Mouse (Mus musculus): ENCODE results near the gene D130040H23Rik. TPM values are rescaled to one million over a fixed set of nuclear protein-coding genes. Genes with fewer than 3 reads are reported as not detected.
"Not testable (repeated sequence)": the region's sequence is repeated elsewhere in the genome, so short reads cannot be mapped to it uniquely, and the experiment has no call there.

The D130040H23Rik gene
- 5.2 and 6.3 TPM in 2 replicates for polyA plus RNA-seq (2015; fragmentation: Nextera tagmentation; extraction: Ambion mirVana)

DNA sequence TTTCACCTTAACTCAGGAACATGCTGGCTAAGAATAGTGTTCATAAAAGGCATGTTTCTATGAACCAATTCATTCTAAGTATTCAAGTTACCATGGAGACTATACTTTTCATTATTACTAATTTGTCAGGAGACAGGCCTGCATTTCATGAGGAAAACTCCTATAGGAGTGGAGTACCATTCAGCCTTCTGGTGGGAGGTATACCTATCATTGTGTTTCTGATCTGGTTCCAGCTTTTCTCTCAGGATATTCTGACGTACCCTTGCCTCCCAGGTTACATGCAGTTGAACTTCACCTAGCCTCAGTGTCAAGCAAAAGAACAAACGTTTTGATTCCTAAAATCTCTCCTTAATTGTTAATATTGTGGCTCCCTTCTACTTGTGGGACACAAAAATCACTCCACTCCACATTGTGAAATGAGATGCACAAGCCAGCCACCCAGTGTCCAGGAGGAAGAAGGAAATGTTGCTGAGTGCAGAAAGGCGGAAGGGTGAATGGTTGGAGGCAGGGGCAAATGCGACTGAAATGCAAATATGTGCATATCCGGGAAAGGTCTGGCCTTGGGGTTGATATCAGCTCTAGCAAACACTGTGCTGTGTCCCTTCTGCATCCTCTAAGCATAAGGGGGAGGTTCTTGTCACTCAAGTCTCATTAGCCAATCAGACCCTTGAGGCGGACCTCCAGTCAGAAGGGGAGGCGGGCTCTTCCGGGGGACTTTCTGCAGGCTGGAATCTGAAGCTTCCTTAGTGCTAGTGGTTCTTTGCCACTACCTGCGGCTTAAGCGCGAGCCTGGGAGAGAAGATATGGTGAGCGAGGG, at the start of gene D130040H23Rik:
Gene D130040H23Rik, plus strand, starts transcription at position 695 of the 817 bp plus-strand sequence.
- Histone ChIP-seq H3K9ac (ENCODE audit: low read length) (peak within 1 kb of the TSS; percentile 79), H3K27me3 (ENCODE audit: control insufficient read depth, insufficient read depth, low read depth, low read length) (no peaks in the 10 kb centered on the region), H3K4me2 (ENCODE audit: low read depth, low read length) (peak within 1 kb of the TSS; percentile 52), H3K9me3 (ENCODE audit: control insufficient read depth, low read length) (no peaks in the 10 kb centered on the region), H3K4me3 (ENCODE audit: low read length) (peak within 1 kb of the TSS; percentile 63), H3K4me1 (replicated peaks; ENCODE audit: control insufficient read depth, insufficient read depth, low read length) (no peaks in the 10 kb centered on the region; the same call in 1 of the 2 replicates), H3K36me3 (ENCODE audit: control insufficient read depth, insufficient read depth, low read length) (no peaks in the 10 kb centered on the region), H3K27ac (ENCODE audit: low read length) (no peak within 1 kb of the TSS; the same call in 1 of the 2 replicates)
- ATAC-seq (ENCODE audit: low read depth): peak; percentile 100
- 6% methylated on average over 12 of the region's 12 CpGs for WGBS

- ATAC-seq (ENCODE audit: low read depth): no peak
- 36% methylated on average over 2 of the region's 2 CpGs for WGBS
- no peaks in the 10 kb centered on the region for H3K9me3 ChIP-seq (ENCODE audit: control insufficient read depth, low read length)
These were observed 28.3 kb upstream of the D130040H23Rik start for GRCm38 (mm10) chr8:69242541-69242940.

DNA sequence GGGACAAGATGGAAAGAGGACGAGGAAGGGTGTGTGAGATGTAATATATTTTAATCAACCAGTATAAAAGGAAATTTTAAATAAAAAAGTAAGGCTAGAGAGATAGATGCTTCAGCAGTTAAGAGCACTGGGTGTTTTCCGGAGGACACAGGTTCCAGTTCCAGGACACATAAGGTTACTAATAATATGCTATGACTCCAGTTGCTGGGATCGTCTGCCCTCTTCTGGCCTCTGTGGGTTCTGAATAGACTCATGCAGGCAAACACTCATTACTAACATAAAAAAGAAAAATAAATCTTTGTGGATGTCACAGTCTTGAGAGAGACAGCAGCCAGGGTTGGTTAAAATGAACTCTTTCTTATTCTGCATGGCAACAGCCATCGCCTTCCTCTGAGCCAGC, 2.4 kb upstream of the D130040H23Rik start:
- no peak for ATAC-seq (ENCODE audit: low read depth)
- no peaks in the 10 kb centered on the region; the same call in 1 of the 2 replicates for H3K4me1 ChIP-seq (replicated peaks; ENCODE audit: control insufficient read depth, insufficient read depth, low read length)
- H3K9me3 ChIP-seq (ENCODE audit: control insufficient read depth, low read length): no peaks in the 10 kb centered on the region
- H3K36me3 ChIP-seq (ENCODE audit: control insufficient read depth, insufficient read depth, low read length): no peaks in the 10 kb centered on the region
- WGBS: 59% methylated on average over 4 of the region's 4 CpGs
- no peak overlapping the region for H3K4me2 ChIP-seq (ENCODE audit: low read depth, low read length)
- H3K27me3 ChIP-seq (ENCODE audit: control insufficient read depth, insufficient read depth, low read depth, low read length): no peaks in the 10 kb centered on the region
- no peak overlapping the region for H3K27ac ChIP-seq (ENCODE audit: low read length)
- H3K4me3 ChIP-seq (ENCODE audit: low read length): no peak overlapping the region
- H3K9ac ChIP-seq (ENCODE audit: low read length): no peak overlapping the region

More at GRCm38 (mm10) chr8:69242541-69242940, 28.3 kb upstream of the D130040H23Rik start:
- Histone ChIP-seq H3K4me2 (ENCODE audit: low read depth, low read length) (no peak overlapping the region), H3K4me3 (ENCODE audit: low read length) (no peak overlapping the region), H3K36me3 (ENCODE audit: control insufficient read depth, insufficient read depth, low read length) (no peaks in the 10 kb centered on the region), H3K4me1 (replicated peaks; ENCODE audit: control insufficient read depth, insufficient read depth, low read length) (no peaks in the 10 kb centered on the region), H3K27ac (ENCODE audit: low read length) (no peak overlapping the region), H3K27me3 (ENCODE audit: control insufficient read depth, insufficient read depth, low read depth, low read length) (no peaks in the 10 kb centered on the region), H3K9ac (ENCODE audit: low read length) (no peak overlapping the region)

- peak overlapping the region; percentile 63 for H3K4me3 ChIP-seq (ENCODE audit: low read length)
- H3K27me3 ChIP-seq (ENCODE audit: control insufficient read depth, insufficient read depth, low read depth, low read length): no peaks in the 10 kb centered on the region
- no peaks in the 10 kb centered on the region for H3K9me3 ChIP-seq (ENCODE audit: control insufficient read depth, low read length)
- H3K4me1 ChIP-seq (replicated peaks; ENCODE audit: control insufficient read depth, insufficient read depth, low read length): no peaks in the 10 kb centered on the region; the same call in 1 of the 2 replicates
- H3K36me3 ChIP-seq (ENCODE audit: control insufficient read depth, insufficient read depth, low read length): no peaks in the 10 kb centered on the region
- H3K27ac ChIP-seq (ENCODE audit: low read length): no peak overlapping the region; the same call in 1 of the 2 replicates
- peak overlapping the region; percentile 79 for H3K9ac ChIP-seq (ENCODE audit: low read length)
- WGBS: 13% methylated on average over 6 of the region's 6 CpGs
- H3K4me2 ChIP-seq (ENCODE audit: low read depth, low read length): peak overlapping the region; percentile 52
- peak; percentile 79 for ATAC-seq (ENCODE audit: low read depth)
These were observed 299 bp downstream of the D130040H23Rik start for GRCm38 (mm10) chr8:69271203-69271554.

GRCm38 (mm10) chr8:69272435-69272834, 1.6 kb downstream of the D130040H23Rik start:
- H3K4me2 ChIP-seq (ENCODE audit: low read depth, low read length): no peak overlapping the region
- no peaks in the 10 kb centered on the region for H3K9me3 ChIP-seq (ENCODE audit: control insufficient read depth, low read length)
- no peaks in the 10 kb centered on the region for H3K27me3 ChIP-seq (ENCODE audit: control insufficient read depth, insufficient read depth, low read depth, low read length)
- no peaks in the 10 kb centered on the region; the same call in 1 of the 2 replicates for H3K4me1 ChIP-seq (replicated peaks; ENCODE audit: control insufficient read depth, insufficient read depth, low read length)
- no peak overlapping the region for H3K27ac ChIP-seq (ENCODE audit: low read length)
- H3K4me3 ChIP-seq (ENCODE audit: low read length): no peak overlapping the region
- WGBS: 81% methylated on average over 6 of the region's 6 CpGs
- H3K9ac ChIP-seq (ENCODE audit: low read length): no peak overlapping the region
- no peaks in the 10 kb centered on the region for H3K36me3 ChIP-seq (ENCODE audit: control insufficient read depth, insufficient read depth, low read length)
- ATAC-seq (ENCODE audit: low read depth): no peak

GRCm38 (mm10) chr8:69324771-69325170, 53.9 kb downstream of the D130040H23Rik start:
- no peak for ATAC-seq (ENCODE audit: low read depth)
- Histone ChIP-seq H3K9ac (ENCODE audit: low read length) (no peak overlapping the region), H3K27ac (ENCODE audit: low read length) (no peak overlapping the region), H3K9me3 (ENCODE audit: control insufficient read depth, low read length) (no peaks in the 10 kb centered on the region), H3K4me3 (ENCODE audit: low read length) (no peak overlapping the region), H3K36me3 (ENCODE audit: control insufficient read depth, insufficient read depth, low read length) (no peaks in the 10 kb centered on the region), H3K4me2 (ENCODE audit: low read depth, low read length) (no peak overlapping the region), H3K4me1 (replicated peaks; ENCODE audit: control insufficient read depth, insufficient read depth, low read length) (no peaks in the 10 kb centered on the region), H3K27me3 (ENCODE audit: control insufficient read depth, insufficient read depth, low read depth, low read length) (no peaks in the 10 kb centered on the region)
- WGBS: 79% methylated on average over 2 of the region's 2 CpGs

DNA sequence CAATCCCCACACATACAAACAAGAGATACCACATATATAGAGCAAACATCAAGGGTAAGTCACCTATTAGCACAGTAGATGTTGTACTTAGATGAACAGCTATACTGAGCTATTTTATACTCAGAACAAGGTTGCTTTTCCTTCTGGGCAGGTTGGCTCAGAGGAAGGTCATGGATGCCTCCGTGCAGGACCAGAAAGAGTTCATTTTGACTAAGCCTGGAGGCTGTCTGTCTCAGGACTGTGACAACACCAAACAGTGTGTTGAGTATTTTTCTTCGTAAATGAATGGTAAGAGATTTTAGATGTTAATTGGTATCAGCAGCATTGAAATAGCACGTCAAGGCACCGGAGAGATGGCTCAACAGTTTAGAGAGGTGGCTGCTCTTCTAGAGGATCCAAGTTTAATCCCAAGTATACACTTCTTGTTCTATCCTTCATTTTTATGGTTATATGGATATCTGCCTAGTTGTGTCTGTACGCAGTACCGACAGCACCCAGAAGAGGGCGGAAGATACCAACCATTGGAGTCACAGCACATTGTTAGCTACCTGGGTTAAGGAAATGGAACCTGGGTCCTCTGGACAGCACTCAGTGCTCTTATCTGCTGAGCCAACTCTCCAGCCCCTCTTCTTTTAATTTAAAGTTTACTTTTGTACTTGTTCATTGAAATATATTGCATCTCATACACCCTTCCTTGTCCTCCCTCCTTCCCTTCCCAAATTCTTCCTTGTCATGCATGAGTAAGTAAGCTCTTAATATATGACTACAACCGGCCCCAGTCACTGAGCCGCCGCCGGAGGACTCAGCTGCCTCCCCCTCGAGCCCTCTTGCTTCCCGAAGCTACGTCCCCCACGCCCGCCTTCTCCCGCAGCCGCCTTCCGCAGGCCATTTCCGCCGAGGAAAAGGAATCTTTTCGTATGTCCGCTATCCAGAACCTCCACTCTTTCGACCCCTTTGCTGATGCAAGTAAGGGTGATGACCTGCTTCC, 57.7 kb downstream of the D130040H23Rik start:
- H3K36me3 ChIP-seq (ENCODE audit: control insufficient read depth, insufficient read depth, low read length): no peaks in the 10 kb centered on the region
- no peaks in the 10 kb centered on the region for H3K27me3 ChIP-seq (ENCODE audit: control insufficient read depth, insufficient read depth, low read depth, low read length)
- H3K4me3 ChIP-seq (ENCODE audit: low read length): peak overlapping the region; percentile 46
- peak overlapping the region; percentile 57 for H3K9ac ChIP-seq (ENCODE audit: low read length)
- WGBS: 8% methylated on average over 24 of the region's 24 CpGs
- ATAC-seq (ENCODE audit: low read depth): peak; percentile 85
- no peaks in the 10 kb centered on the region for H3K9me3 ChIP-seq (ENCODE audit: control insufficient read depth, low read length)
- peak overlapping the region; percentile 78 for H3K4me2 ChIP-seq (ENCODE audit: low read depth, low read length)
- no peak overlapping the region for H3K27ac ChIP-seq (ENCODE audit: low read length)
- no peaks in the 10 kb centered on the region for H3K4me1 ChIP-seq (replicated peaks; ENCODE audit: control insufficient read depth, insufficient read depth, low read length)

- Histone ChIP-seq H3K4me2 (ENCODE audit: low read depth, low read length) (peak overlapping the region; percentile 78), H3K9ac (ENCODE audit: low read length) (peak overlapping the region; percentile 57), H3K4me3 (ENCODE audit: low read length) (peak overlapping the region; percentile 46)
- H3K27ac ChIP-seq (ENCODE audit: low read length); H3K36me3 ChIP-seq (ENCODE audit: control insufficient read depth, insufficient read depth, low read length); H3K9me3 ChIP-seq (ENCODE audit: control insufficient read depth, low read length); ATAC-seq (ENCODE audit: low read depth); H3K27me3 ChIP-seq (ENCODE audit: control insufficient read depth, insufficient read depth, low read depth, low read length); H3K4me1 ChIP-seq (replicated peaks; ENCODE audit: control insufficient read depth, insufficient read depth, low read length): not testable (repeated sequence)
- WGBS: 57% methylated on average over 6 of the region's 6 CpGs
These were observed 58.4 kb downstream of the D130040H23Rik start for GRCm38 (mm10) chr8:69329289-69329688.
